Mouse (Mus musculus): ENCODE measurements around the gene Samd11. TPM values are rescaled to one million over a fixed set of nuclear protein-coding genes. Genes with fewer than 3 reads are reported as not detected.

Gene Samd11
- 5.2 TPM for polyA plus RNA-seq (2017; shearing (Covaris generic))

GRCm38 (mm10) chr4:156255078-156255839 is at the start of gene Samd11:
Gene Samd11 (minus strand): TSS chr4:156255657.

GRCm38 (mm10) chr4:156235808-156236533 is 19.5 kb downstream of the Samd11 start, which contains the start of gene Noc2l:
Gene Noc2l (plus strand): TSS chr4:156236010.

GRCm38 (mm10) chr4:156234701-156235213 is 20.7 kb downstream of the Samd11 start, which contains the start of gene Plekhn1:
Gene Plekhn1 (minus strand): TSS chr4:156234857.

GRCm38 (mm10) chr4:156215649-156216048 is 39.8 kb downstream of the Samd11 start, which contains the start of gene Perm1:
Gene Perm1 (plus strand): TSS chr4:156215868.

GRCm38 (mm10) chr4:156203001-156203412 is 52.5 kb downstream of the Samd11 start, which contains the start of gene AW011738:
Gene AW011738 (plus strand): TSS chr4:156203304.

GRCm38 (mm10) chr4:156200623-156201475 is 54.6 kb downstream of the Samd11 start, which contains the start of gene Isg15:
Gene Isg15 (minus strand): TSS chr4:156200818.

GRCm38 (mm10) chr4:156197131-156197828 is 58.2 kb downstream of the Samd11 start, which contains the start of gene Agrn:
Gene Agrn (minus strand): TSS chr4:156197488.

Other genes starting within 250 kb of the Samd11 start
- 948 TPM for gene Tnfrsf4, start 241.8 kb downstream of the Samd11 start, polyA plus RNA-seq (2017; shearing (Covaris generic))
- 768 TPM for gene Tnfrsf18, start 229.5 kb downstream of the Samd11 start, polyA plus RNA-seq (2017; shearing (Covaris generic))
- gene Ttll10, start 196.2 kb downstream of the Samd11 start, polyA plus RNA-seq (2017; shearing (Covaris generic)), result 0.35 TPM
- gene 9430015G10Rik, start 145.7 kb downstream of the Samd11 start, polyA plus RNA-seq (2017; shearing (Covaris generic)), result 40.7 TPM
- 0.19 TPM for gene Rnf223, start 125.1 kb downstream of the Samd11 start, polyA plus RNA-seq (2017; shearing (Covaris generic))
- 2.0 TPM for gene Agrn, start 58.2 kb downstream of the Samd11 start, polyA plus RNA-seq (2017; shearing (Covaris generic))
- 60.5 TPM for gene Isg15, start 54.8 kb downstream of the Samd11 start, polyA plus RNA-seq (2017; shearing (Covaris generic))
- gene AW011738, start 52.4 kb downstream of the Samd11 start, polyA plus RNA-seq (2017; shearing (Covaris generic)), result 24.6 TPM
- gene Perm1, start 39.8 kb downstream of the Samd11 start, polyA plus RNA-seq (2017; shearing (Covaris generic)), result 2.1 TPM
- 6.6 TPM for gene Plekhn1, start 20.8 kb downstream of the Samd11 start, polyA plus RNA-seq (2017; shearing (Covaris generic))
- gene Noc2l, start 19.6 kb downstream of the Samd11 start, polyA plus RNA-seq (2017; shearing (Covaris generic)), result 11.7 TPM
- gene Vmn2r-ps159, start 75.4 kb upstream of the Samd11 start, polyA plus RNA-seq (2017; shearing (Covaris generic)), result not detected

All from CD4-positive, CD25-positive, alpha-beta regulatory T cell, adult 9 weeks (primary cell).